Mouse (Mus musculus) testis, adult 2 months (tissue): Measurements from ENCODE around the gene Ush1g.

Experiments
- CTCF ChIP-seq: fragments of 200-500 bp; IDR thresholded peaks from 2 replicates; pipeline ENCODE4 v1.5.1; 2012; ENCODE audit warnings: low read depth, mild to moderate bottlenecking, inconsistent platforms, low read length, moderate library complexity; ENCODE audit not compliant: control insufficient read depth, insufficient read depth, insufficient replicate concordance
- POLR2A ChIP-seq: fragments of 200-500 bp; IDR thresholded peaks from 2 replicates; pipeline ENCODE4 v1.6.1; 2012; ENCODE audit warnings: low read depth, mild to moderate bottlenecking, inconsistent platforms, low read length, moderate library complexity; ENCODE audit not compliant: control insufficient read depth

GRCm38 (mm10) chr11:115359726-115360125, 37.9 kb upstream of the Ush1g start:
- no peak for TF ChIP-seq CTCF
- no peak for TF ChIP-seq POLR2A
